Comparison of ENCODE assay signal across 9 mouse cellular contexts in genomic region chrX:152341496-152341895, GRCm38 (mm10). TPM values are rescaled to one million over a fixed set of nuclear protein-coding genes. Genes with fewer than 3 reads are reported as not detected.
DNase-seq lines count a peak whose midpoint lies in the region; ATAC-seq and TF ChIP-seq lines count a peak whose summit lies in the region.
"Had no signal": no experiment of that assay in that cellular context is flagged by ENCODE, and none has a peak within 500 bp of the region (broad histone marks: within the 10 kb centered on the region; RNA-seq: fewer than 3 reads in every experiment).

No protein-coding gene starts in this region.

- no peak for TF ChIP-seq CTCF in midbrain, postnatal 0 days (IDR thresholded peaks at IDR 0.05)

- ATAC-seq in heart, embryonic 14.5 days (ENCODE audit: insufficient number of reproducible peaks, insufficient read depth, low FRiP score, low read depth), result no peak
- ATAC-seq in intestine, embryonic 16.5 days, result no peak
- ATAC-seq in midbrain, postnatal 0 days (ENCODE audit: low FRiP score), result no peak

- peaks cover 21% of the 10 kb centered on the region for H3K36me3 ChIP-seq in heart, embryonic 14.5 days (ENCODE audit: control insufficient read depth, insufficient read depth, low read length)
- H3K36me3 ChIP-seq in ES-E14 (ENCODE audit: control insufficient read depth, insufficient read depth, low read length, poor library complexity, severe bottlenecking), result peaks cover 3% of the 10 kb centered on the region
- H3K36me3 ChIP-seq in intestine, embryonic 16.5 days (ENCODE audit: control insufficient read depth, insufficient read depth, low read length), result no peaks in the 10 kb centered on the region
- 0 out of 2 replicates have a peak, but pooled peaks cover 2% of the 10 kb centered on the region for H3K36me3 ChIP-seq in midbrain, postnatal 0 days (ENCODE audit: insufficient read depth, low read length)

- peaks cover 21% of the 10 kb centered on the region for H3K27me3 ChIP-seq in heart, embryonic 14.5 days (ENCODE audit: control insufficient read depth, insufficient read depth, low read length)
- H3K27me3 ChIP-seq in intestine, embryonic 16.5 days (replicated peaks; ENCODE audit: control insufficient read depth, insufficient read depth, low read length), result peaks cover 17% of the 10 kb centered on the region
- H3K27me3 ChIP-seq in midbrain, postnatal 0 days (ENCODE audit: insufficient read depth, low read length), result peaks cover 15% of the 10 kb centered on the region; the same call in 1 of the 2 replicates

- H3K27ac ChIP-seq in heart, embryonic 14.5 days (replicated peaks in 1 of 2; ENCODE audit: control insufficient read depth in 1 of 2, insufficient read depth in 1 of 2, low read depth in 2 of 2, low read length in 2 of 2), result peak overlapping the region; percentile 34 to 85; a peak in 3 of 4 replicates
- no peak overlapping the region for H3K27ac ChIP-seq in ES-E14 (ENCODE audit: insufficient read depth, low read depth, low read length, poor library complexity, severe bottlenecking)
- peak overlapping the region; percentile 72; the same call in 1 of the 2 replicates for H3K27ac ChIP-seq in intestine, embryonic 16.5 days (ENCODE audit: low read length)
- peak overlapping the region; percentile 92 for H3K27ac ChIP-seq in midbrain, postnatal 0 days (ENCODE audit: low read depth, low read length)

- 30% methylated on average over 11 of the region's 11 CpGs for WGBS in heart, embryonic 14.5 days
- 33% methylated on average over 11 of the region's 11 CpGs for WGBS in intestine, embryonic 16.5 days
- 25% methylated on average over 11 of the region's 11 CpGs for WGBS in midbrain, postnatal 0 days

- H3K4me3 ChIP-seq in heart, embryonic 14.5 days (ENCODE audit: control insufficient read depth in 1 of 2, insufficient read depth in 1 of 2, low read depth in 1 of 2, low read length in 2 of 2), result peak overlapping the region; percentile 62 to 74
- peak overlapping the region; percentile 82 to 88 for H3K4me3 ChIP-seq in ES-E14 (ENCODE audit: insufficient read depth in 1 of 2, low read depth in 1 of 2, low read length in 2 of 2, poor library complexity in 1 of 2, severe bottlenecking in 1 of 2)
- peak overlapping the region; percentile 61 for H3K4me3 ChIP-seq in intestine, embryonic 16.5 days (ENCODE audit: low read length)
- peak overlapping the region; percentile 51 for H3K4me3 ChIP-seq in midbrain, postnatal 0 days (ENCODE audit: low read depth, low read length)

- peak overlapping the region; percentile 63 for H3K4me2 ChIP-seq in heart, embryonic 14.5 days (ENCODE audit: low read length)
- peak overlapping the region; percentile 55 for H3K4me2 ChIP-seq in intestine, embryonic 16.5 days (ENCODE audit: low read depth, low read length)
- peak overlapping the region; percentile 44 for H3K4me2 ChIP-seq in midbrain, postnatal 0 days (ENCODE audit: low read depth, low read length, poor library complexity, severe bottlenecking)

- intact Hi-C loops in heart, postnatal 25 days (cut with DNase I), result loop anchor here (5.0 kb wide), 1 partner anchor 104 kb away; no protein-coding TSS in a partner anchor

- DNase-seq in heart, postnatal 25 days (ENCODE audit: low spot score), result no peak
- no peak for DNase-seq in ES-E14 (ENCODE audit: low read depth, low spot score)
- peak; percentile 11 for DNase-seq in embryo, embryonic 11 days
- no peak for DNase-seq in midbrain, postnatal 0 days (ENCODE audit: low spot score)
- DNase-seq in frontal cortex, postnatal 25 days (ENCODE audit: low spot score in 2 of 2), result no peak
- no peak for DNase-seq in B cell, adult 2 months

- H3K9me3 ChIP-seq in heart, embryonic 14.5 days (ENCODE audit: control insufficient read depth, low read length), result no peaks in the 10 kb centered on the region
- no peaks in the 10 kb centered on the region for H3K9me3 ChIP-seq in ES-E14 (ENCODE audit: control insufficient read depth, insufficient read depth, low read depth, low read length)
- no peaks in the 10 kb centered on the region for H3K9me3 ChIP-seq in intestine, embryonic 16.5 days (ENCODE audit: control insufficient read depth, low read length)
- no peaks in the 10 kb centered on the region for H3K9me3 ChIP-seq in midbrain, postnatal 0 days (ENCODE audit: low read length)

- in situ Hi-C loops in ES-E14 (cut with MboI; ENCODE audit: low sequenced_read_pairs in 2 of 2, unreplicated experiment in 2 of 2), result no loop called here

- H3K4me1 ChIP-seq in heart, embryonic 14.5 days (ENCODE audit: control insufficient read depth in 2 of 2, insufficient read depth in 2 of 2, low read length in 2 of 2), result 0 out of 4 replicates have a peak, but pooled peaks cover 2 to 3% of the 10 kb centered on the region in 2 experiments
- H3K4me1 ChIP-seq in ES-E14 (ENCODE audit: control insufficient read depth in 2 of 2, insufficient read depth in 2 of 2, low read length in 2 of 2, poor library complexity in 1 of 2), result no peaks in the 10 kb centered on the region
- H3K4me1 ChIP-seq in intestine, embryonic 16.5 days (ENCODE audit: control insufficient read depth, insufficient read depth, low read length), result 0 out of 2 replicates have a peak, but pooled peaks cover 6% of the 10 kb centered on the region
- peaks cover 2% of the 10 kb centered on the region; the same call in 1 of the 2 replicates for H3K4me1 ChIP-seq in midbrain, postnatal 0 days (ENCODE audit: insufficient read depth, low read length)

- H3K9ac ChIP-seq in heart, embryonic 14.5 days (ENCODE audit: low read length), result peak overlapping the region; percentile 84
- peak overlapping the region; percentile 91 for H3K9ac ChIP-seq in ES-E14 (ENCODE audit: insufficient read depth, low read depth, low read length, poor library complexity, severe bottlenecking)
- peak overlapping the region; percentile 79 for H3K9ac ChIP-seq in intestine, embryonic 16.5 days (ENCODE audit: low read depth, low read length)
- peak overlapping the region; percentile 80 for H3K9ac ChIP-seq in midbrain, postnatal 0 days (replicated peaks; ENCODE audit: low read length, poor library complexity, severe bottlenecking)

TF ChIP-seq in ES-E14, 5 proteins besides CTCF, POLR2A, EP300 and RAD21:
- no peak for TF ChIP-seq HCFC1 (IDR thresholded peaks at IDR 0.05; ENCODE audit: borderline replicate concordance, insufficient read depth, low read length)
- TF ChIP-seq ZNF384 (IDR thresholded peaks at IDR 0.05; ENCODE audit: low read depth, low read length), result no peak
- no peak for TF ChIP-seq MAFK (IDR thresholded peaks at IDR 0.05; ENCODE audit: insufficient read depth, low read depth, low read length)
- TF ChIP-seq ZC3H11A (IDR thresholded peaks at IDR 0.05; ENCODE audit: borderline replicate concordance, low read depth, low read length), result no peak

RNA-seq across cellular contexts. Expression of gene Tspyl2, which starts 0.7 kb away (rescaled TPM):
- 11.5 and 13.6 TPM in 2 replicates for polyA plus RNA-seq in heart, embryonic 14.5 days (2014; fragmentation: Nextera tagmentation; extraction: Ambion mirVana)
- total RNA-seq in heart, postnatal 25 days (2021), result 10 to 100 TPM in 1 of 2 experiments, 1 to 10 TPM in 1; 7.2 to 10.5 TPM
- 28.7 and 35.9 TPM in 2 replicates for total RNA-seq in ES-E14 (2012; rRNA removed)
- 19.7 and 21.5 TPM in 2 replicates for polyA plus RNA-seq in intestine, embryonic 16.5 days (2015; fragmentation: Nextera tagmentation; extraction: Ambion mirVana)
- 29.1 and 42.2 TPM in 2 replicates for total RNA-seq in midbrain, postnatal 0 days (2014; rRNA removed)
- 50.2 and 56.8 TPM in 2 replicates for polyA plus RNA-seq in midbrain, postnatal 0 days (2015; fragmentation: Nextera tagmentation; extraction: Ambion mirVana)

RNA-seq across cellular contexts. Expression of gene Kantr, which starts 14.2 kb away (rescaled TPM):
- 10.5 and 10.6 TPM in 2 replicates for polyA plus RNA-seq in heart, embryonic 14.5 days (2014; fragmentation: Nextera tagmentation; extraction: Ambion mirVana)
- 1 to 10 TPM; 3.0 to 3.7 TPM for total RNA-seq in heart, postnatal 25 days (2021)
- total RNA-seq in ES-E14 (2012; rRNA removed), result 3.7 and 3.9 TPM in 2 replicates
- polyA plus RNA-seq in intestine, embryonic 16.5 days (2015; fragmentation: Nextera tagmentation; extraction: Ambion mirVana), result 10.6 and 12.9 TPM in 2 replicates
- total RNA-seq in midbrain, postnatal 0 days (2014; rRNA removed), result 17.2 and 25.3 TPM in 2 replicates
- 34.1 and 35.3 TPM in 2 replicates for polyA plus RNA-seq in midbrain, postnatal 0 days (2015; fragmentation: Nextera tagmentation; extraction: Ambion mirVana)

RNA-seq across cellular contexts. Expression of gene Gpr173, which starts 27.0 kb away (rescaled TPM):
- 2.0 and 2.7 TPM in 2 replicates for polyA plus RNA-seq in heart, embryonic 14.5 days (2014; fragmentation: Nextera tagmentation; extraction: Ambion mirVana)
- 1 to 10 TPM in 1 of 2 experiments, under 1 TPM in 1; 0.68 to 1.3 TPM for total RNA-seq in heart, postnatal 25 days (2021)
- total RNA-seq in ES-E14 (2012; rRNA removed), result 2.2 and 3.0 TPM in 2 replicates
- 1.8 and 2.1 TPM in 2 replicates for polyA plus RNA-seq in intestine, embryonic 16.5 days (2015; fragmentation: Nextera tagmentation; extraction: Ambion mirVana)
- 32.1 and 33.3 TPM in 2 replicates for total RNA-seq in midbrain, postnatal 0 days (2014; rRNA removed)
- polyA plus RNA-seq in midbrain, postnatal 0 days (2015; fragmentation: Nextera tagmentation; extraction: Ambion mirVana), result 6.8 and 7.2 TPM in 2 replicates
- total RNA-seq: common myeloid progenitor, adult 5-6 weeks had no signal
